Mouse (Mus musculus): Measurements from ENCODE around the gene 9430015G10Rik.
"Not testable (repeated sequence)": the region's sequence is repeated elsewhere in the genome, so short reads cannot be mapped to it uniquely, and the experiment has no call there.

Gene 9430015G10Rik

DNA sequence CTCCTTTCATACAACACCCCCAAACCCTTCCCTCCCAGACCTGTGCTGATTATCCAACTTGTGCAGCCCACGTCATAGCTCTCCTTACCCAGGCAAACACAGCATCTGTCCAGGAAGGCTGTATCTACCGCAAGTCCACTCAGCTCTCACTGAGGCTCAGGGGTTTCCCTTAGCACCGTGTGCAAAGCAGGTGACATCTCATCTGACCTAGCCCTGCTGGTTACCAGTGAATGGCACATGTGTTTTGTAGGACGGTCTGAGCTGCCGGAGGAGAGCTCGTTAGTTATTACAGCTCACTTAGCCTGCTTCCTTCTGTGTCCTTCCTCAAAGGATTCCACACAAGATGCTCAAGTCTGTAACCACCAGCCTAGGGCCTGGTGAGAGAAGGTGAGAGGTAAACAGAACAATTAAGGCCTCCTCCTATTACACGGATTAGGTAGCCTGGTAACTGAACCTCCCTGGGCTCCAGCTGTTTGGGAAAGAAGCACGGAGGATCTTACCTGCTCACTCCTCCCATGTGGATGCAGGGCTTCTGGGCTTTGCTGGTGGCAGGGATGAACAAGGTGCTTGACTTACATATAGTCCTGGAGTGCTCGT, 11.9 kb upstream of the 9430015G10Rik start:
- no peak for DNase-seq (ENCODE audit: low read depth, low spot score)

DNA sequence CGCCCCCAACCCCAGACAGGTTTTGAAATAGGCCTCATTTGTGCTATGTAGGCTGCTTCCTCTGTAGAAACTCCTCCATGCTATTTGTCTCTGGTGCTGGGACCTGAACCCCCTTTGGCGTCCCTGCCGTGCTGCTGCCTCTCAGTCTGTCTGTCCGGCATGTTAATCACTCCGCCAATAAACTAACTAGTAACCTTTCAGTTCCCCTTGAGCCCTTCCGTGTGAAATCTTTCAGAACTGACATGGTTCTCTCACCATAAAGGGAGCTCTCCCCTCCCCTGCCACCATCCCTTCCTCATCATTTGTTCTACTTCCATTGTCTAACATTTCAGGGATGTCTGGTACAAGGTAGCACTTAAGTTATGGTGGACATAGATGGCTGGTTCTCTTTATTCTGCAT, 10.4 kb upstream of the 9430015G10Rik start:
- DNase-seq (ENCODE audit: low read depth, low spot score): no peak

DNA sequence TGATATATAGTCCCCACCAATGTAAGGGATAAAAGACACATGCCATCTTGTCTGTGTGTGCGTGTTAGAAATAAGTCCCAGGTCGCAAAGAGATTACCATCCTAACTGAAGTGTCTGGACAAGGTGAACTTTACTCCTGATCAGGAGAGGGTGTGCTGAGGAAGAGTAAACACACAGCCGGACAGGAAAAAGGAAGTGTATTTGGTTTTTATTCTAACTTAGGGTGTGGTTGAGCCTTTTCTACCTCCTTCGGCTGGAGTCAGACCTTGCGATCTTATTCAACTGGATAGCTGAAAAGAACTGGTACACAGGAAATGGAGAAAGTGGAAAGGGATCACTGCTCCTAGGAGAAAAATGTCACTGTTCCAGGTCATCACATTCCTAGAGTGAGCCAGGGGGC, 9.3 kb upstream of the 9430015G10Rik start:
- no peak for DNase-seq (ENCODE audit: low read depth, low spot score)

DNA sequence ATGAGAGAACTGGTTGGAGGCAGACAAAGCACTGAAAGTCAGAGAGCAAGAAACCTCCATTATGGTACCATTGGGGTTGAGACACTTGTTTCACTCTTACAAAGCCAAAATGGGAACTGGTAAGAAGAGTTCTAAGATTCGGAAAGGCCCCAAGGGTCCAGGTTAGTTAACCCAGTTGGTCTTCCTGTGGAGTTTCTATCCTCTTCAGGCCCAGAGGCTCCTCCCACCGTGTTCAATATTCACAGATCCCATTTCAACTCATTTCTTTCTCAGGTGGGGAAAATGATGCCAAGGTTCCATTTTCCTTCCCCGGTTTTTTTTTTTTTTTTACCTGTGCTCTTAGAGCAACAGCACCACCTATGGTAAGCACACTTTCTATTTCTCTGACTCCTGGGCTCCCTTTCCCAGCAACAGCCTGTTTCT, 8.3 kb upstream of the 9430015G10Rik start:
- no peak for DNase-seq (ENCODE audit: low read depth, low spot score)

DNA sequence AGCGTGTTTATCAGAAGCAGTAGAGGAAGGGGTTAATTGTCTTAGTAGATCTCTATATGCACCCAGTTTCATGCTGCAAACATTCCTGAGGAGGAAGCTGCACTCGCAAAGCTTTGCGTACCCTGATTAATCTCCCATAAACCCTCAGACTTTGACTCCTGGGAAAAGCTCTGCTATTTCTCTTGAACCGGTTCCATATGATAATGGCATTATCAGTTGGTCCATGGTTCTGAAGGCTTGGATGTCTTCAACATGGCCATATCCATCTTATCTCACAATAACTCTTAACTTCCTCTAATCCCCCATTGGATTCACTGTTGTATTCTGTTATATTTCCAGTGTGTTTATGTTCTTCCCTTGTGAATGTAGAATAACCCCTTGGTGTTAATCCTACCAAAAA, 6.4 kb upstream of the 9430015G10Rik start:
- DNase-seq (ENCODE audit: low read depth, low spot score): no peak

DNA sequence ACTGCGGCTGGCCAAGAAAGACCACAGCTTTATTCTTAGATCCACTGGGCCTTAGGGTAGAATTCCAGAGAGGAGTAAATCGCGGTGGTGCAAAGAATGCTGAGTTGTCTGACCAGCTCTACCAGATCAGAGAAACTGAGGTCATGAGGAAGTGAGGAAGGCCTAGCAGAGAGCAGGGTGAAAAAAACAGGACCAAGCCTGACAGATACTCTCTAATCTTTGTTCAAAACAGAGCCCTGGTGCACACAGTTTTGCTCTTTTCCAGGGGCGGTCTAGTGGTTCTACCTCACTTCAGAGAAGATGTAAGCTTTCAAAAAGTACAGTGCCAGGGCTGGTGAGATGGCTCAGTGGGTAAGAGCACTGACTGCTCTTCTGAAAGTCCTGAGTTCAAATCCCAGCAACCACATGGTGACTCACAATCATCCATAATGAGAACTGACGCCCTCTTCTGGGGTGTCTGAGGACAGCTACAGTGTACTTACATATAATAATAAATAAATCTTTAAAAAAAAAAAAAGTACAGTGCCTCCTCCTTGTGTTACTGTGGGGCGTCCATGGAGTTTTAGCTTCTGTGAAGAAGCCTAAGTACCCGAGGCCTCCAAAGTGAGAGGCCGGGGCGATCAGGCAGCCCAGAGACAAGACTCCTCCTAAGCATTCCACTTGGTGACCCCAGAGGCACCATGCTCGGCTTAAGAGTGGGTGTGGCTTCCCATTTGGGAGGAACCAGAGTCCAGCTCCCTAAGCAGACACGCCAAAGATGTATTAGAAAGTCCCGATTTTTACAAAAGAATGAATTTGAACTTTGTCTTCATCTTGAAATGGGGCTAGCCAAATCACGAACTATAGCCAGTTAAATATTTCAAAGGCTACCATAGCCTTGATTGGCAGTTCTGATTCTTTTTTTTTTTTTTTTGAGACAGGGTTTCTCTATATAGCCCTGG, 906 bp upstream of the 9430015G10Rik start:
- DNase-seq (ENCODE audit: low read depth, low spot score): peak; percentile 14

DNA sequence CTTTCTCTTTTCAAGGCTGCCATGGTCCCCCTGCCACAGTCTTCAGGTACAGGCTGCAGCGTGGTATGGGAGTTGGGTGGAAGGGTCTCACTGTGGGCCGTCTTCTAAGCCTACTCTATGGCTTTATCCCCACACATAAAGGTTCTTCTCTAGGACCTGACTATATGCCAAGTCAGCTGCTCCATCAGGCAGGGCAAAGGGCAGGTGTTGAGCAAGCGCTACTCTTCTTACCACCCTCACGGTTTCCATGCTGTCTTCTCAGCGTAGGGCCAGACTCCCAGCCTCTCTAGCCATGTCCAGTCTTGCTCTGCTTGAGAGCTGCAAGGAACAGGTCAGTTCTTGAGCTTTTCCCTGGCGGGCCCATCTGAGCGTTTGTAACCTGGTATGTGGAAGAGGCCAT, 14.3 kb downstream of the 9430015G10Rik start:
- DNase-seq (ENCODE audit: low read depth, low spot score): no peak

DNA sequence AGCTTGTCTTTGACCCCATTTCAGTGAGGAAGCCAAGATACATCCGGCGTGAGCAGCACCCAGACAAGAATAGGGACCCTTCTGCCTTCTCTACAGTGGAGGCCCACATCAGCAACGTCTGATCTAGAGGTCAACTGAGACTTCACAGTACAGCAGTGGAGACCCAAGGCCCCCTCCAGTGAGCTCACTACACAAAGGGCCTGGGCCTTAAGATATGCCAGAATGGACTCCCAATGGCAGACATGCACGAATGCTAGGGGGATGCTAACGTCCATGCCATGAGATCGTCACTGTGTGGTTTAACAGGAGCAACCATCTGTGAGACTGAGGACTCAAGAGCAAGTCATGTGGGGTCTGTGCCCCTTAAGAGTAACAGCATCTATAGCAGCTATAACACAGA, 15.6 kb downstream of the 9430015G10Rik start:
- no peak for DNase-seq (ENCODE audit: low read depth, low spot score)

DNA sequence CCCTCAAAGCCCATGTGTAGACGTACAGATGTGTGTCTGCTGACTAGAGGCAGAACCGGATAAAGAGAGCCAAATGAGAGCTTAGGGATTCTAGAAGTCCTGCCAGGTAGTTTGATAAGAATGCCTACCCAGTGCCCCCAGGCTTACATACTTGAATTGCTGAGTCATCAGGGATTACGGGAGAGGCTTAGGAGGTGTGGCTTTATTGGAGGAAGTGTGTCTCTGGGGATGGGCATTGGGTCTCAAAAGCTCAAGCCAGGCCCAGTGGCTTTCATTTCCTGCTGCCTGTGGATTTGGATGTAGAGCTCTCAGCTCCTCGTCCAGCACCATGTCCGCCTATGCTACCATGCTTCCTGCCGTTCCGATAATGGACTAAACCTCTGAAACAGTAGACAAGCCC, 17.1 kb downstream of the 9430015G10Rik start:
- DNase-seq (ENCODE audit: low read depth, low spot score): no peak

DNA sequence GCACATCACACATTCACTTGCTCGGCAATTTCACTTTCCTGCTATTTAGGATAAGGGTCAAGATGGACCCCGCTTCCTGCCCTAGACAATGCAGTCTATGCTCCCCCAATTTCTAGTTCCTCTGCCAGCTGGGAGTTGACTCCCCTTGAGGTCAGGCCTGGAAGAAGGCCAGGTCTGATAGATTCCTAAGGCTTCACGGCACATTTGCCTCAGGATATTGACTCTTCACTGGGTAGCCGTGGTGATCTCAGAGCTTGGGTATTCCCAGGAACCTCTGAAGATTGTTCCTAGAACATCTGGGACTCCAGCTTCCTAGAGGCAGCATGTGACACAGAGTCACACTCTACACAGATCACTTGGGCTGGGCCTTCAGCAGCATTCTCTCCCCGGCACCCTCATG, 19.0 kb downstream of the 9430015G10Rik start:
- no peak for DNase-seq (ENCODE audit: low read depth, low spot score)

DNA sequence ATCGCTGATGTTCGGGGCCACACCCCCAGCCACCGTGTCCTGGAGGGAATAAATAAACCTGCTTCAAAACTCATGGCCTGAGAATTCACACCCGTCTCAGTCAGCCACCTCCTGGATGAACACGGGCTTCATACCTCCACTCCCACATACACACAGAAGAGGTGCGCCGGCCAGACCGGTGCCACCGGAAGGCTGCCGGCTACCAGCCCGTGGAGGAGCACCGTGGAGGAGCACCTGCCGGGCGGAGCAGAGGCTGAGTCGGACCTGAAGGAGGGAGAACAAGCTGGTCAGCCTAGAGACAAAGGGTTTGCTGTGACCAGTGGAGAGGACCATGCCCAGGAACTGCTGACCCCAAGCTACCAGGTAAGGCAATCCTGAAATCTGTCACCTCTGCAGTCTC, 20.7 kb downstream of the 9430015G10Rik start, which contains the start of gene Rnf223:
Gene Rnf223 (plus strand): TSS at position 78 of the 400 bp plus-strand sequence.
- no peak for DNase-seq (ENCODE audit: low read depth, low spot score)

DNA sequence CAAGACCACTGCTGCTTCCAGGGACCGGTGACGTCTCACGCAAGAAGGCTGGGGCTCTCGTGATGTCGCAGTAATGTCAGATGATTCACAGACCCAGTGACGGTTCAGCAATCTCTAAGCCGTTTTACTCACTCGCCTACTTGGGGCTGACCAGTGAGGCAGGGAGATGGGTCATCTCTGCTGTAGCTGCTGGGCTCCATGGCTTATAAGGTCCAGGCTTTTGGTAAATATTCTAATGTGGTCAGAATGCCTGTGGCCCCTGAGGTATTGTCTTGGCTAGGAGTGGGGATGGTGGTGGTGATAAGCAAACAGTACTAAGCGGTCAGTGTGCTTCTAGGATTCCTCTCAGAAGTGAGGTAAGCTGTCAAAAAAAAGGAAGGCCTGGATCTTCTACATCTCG, 21.2 kb downstream of the 9430015G10Rik start:
- DNase-seq (ENCODE audit: low read depth, low spot score): no peak

DNA sequence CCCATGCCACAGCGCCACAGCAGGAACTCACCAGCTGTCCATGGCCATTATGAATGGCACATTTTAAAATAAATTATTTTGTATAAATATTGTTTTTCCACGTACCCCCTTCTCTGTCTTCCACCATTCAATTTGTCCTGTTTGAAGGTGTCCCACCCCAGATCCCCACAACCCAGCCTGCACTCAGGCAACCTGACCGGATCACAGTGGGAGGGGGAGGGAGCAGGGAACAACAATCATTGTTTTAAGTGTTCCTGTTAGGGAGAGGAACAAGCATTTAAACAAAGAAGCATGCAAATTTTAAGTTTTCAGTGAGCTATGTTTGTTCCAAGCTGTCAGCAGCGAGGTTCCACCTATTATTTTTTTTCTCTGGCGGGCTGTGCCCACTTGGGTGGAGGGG, 23.6 kb downstream of the 9430015G10Rik start:
- DNase-seq (ENCODE audit: low read depth, low spot score): no peak

DNA sequence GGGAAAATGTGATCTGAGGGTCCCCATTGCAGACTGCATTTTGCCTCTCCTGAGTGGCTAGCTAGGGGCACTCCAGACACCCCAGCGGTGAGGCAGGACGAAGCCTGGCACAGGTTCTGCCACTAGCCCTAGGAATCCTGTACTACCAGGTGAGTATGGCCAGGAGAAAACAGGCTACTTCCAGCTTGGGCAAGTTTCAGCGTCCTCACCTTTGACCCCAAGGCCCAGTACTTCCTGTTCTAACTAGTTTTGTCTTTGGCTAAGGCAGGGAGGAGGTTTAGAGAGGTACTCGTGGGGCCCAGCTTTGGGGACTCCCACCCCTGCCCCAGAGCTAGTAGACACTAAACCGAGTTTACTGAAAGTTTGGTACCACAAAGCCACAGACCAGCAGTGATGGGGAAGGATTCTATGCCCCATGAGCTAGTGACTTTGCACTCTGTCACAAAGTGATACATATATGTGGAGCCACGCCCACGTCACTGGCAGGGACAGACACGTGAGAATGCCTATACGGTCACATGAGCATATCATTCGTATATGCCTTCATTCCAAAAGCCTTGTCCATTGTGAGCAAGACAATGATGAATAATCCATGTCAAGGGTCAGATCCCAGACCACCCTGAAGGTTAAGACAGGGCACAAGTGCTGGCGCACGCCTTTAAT, 24.3 kb downstream of the 9430015G10Rik start:
- no peak for DNase-seq (ENCODE audit: low read depth, low spot score)

DNA sequence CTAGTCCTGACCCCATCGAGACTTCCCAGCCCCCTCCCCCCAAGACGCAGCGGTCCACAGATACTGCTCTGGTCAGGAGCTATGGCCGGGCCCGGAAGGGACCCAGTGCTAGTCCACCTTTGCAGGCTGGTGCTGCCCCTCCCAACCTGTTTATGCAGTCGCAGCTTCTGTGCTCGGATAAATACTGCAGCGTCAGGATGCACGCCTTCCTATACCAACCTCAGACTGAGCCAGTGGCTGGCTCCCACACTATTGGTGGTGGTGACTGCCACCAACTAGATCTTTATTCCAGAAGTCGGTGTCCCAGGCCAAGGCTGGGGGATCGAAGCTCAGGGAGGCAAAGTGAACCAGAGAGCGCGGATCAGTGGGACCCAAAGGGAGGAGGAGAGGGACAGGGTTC, 25.3 kb downstream of the 9430015G10Rik start:
- no peak for DNase-seq (ENCODE audit: low read depth, low spot score)

DNA sequence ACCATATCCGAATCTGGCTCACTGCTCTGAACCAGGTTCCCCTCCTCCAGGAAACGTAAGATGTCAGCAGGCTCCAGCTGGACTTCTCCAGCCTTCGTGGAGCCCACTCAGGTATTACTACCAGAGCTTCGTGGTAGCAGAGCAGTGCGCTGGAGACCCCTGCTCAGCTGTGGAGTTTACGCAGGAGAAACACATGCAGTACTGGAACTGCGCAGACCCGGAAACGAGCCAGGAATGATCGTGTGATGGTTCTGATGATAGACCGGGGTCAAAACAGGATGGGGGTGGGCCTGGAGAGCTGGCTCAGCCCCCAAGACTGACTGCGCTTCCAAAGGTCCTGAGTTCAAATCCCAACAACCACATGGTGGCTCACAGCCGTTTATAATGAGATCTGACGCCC, 26.0 kb downstream of the 9430015G10Rik start:
- no peak for DNase-seq (ENCODE audit: low read depth, low spot score)

DNA sequence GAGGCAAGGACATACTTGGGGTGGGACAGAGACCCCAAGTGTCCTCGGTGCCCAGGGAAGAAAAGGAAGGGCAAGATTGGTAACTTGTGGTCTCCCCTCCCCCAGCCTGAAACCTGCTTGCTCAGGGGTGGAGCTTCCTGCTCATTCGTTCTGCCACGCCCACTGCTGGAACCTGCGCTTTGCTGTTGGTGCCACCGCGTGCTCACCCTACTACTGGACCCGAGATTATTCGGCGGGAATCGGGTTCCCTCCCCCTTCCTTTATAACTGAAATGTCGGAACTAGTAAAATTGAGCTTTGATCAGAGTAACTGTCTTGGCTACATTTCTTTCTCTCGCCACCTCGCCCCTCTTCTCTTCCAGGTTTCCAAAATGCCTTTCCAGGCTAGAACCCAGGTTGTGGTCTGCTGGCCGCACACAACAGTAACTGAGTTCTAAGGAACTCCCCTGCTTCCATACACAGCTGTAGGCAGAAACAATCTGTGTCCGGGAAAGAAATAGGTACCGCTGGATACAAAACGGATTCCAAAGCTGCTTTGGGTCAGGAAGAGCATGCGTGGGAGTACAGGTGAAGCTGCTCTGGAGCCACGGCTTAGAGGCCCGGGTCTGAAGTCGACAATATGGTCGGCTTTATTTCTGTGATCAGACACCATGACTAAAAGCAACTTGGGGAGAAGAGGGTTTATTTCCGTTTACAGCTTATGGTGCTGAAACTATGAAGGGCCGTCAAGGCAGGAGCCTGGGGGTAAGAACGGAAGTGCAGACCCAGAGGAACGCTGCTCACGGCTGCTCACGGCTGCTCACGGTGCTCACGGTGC, 26.7 kb downstream of the 9430015G10Rik start:
- no peak for DNase-seq (ENCODE audit: low read depth, low spot score)

DNA sequence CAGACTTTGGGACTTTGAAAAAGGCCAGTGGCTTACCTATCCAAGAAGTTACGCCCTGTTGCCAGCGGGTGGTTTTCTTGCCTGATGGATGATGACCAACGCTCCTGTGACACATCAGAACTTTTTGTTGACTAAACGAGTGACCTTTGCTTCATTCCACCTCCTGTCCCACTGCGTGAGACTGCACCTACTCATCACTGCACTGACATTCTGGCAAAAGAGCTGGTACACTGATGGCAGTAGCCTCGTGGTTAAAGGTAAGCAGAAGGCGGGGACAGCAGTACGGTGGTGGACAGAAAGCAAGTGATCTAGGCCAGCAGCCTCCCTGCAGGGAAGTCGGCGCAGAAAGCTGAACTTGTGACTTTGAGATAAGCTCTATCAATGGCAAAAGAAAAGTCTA, 41.1 kb downstream of the 9430015G10Rik start:
- DNase-seq (ENCODE audit: low read depth, low spot score): not testable (repeated sequence)

DNA sequence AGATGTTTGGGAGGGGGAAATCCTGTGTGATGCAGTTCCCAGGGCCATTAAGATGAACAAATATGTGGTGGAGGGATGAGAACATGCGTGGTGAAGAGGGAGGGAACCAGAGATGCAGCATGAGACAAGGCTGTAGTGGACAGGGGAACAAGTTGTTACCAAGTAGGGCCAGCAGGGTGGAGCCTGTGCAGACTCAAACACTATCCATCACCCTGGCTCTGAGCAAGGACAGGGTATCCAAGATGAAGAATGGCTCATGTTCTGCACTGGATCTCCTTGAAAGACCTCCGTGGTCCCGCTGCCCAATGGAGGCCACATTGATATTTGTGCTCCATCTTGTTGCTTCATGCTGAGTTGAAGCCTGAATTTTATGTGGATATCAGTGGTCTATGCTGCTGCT, 45.0 kb downstream of the 9430015G10Rik start:
- DNase-seq (ENCODE audit: low read depth, low spot score): no peak

DNA sequence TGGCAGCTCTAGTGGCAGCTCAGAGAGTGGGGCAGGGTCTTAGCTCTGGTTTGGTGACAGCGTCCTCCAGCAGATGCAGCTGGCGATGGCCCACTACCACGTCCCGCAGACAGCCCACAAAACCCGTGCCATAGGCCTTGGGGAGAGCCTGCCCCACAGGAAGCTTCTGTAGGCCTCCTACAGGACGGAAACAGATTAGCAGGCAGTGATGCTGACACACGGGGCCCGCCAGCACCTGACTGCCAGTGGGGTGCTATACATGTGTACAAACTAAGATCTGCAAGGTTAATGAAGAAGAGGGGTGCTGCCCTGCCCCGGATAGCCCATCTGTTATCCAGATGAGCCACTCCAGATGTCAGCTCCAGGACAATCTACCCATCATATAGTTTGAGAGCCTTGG, 56.7 kb downstream of the 9430015G10Rik start:
- no peak for DNase-seq (ENCODE audit: low read depth, low spot score)

DNA sequence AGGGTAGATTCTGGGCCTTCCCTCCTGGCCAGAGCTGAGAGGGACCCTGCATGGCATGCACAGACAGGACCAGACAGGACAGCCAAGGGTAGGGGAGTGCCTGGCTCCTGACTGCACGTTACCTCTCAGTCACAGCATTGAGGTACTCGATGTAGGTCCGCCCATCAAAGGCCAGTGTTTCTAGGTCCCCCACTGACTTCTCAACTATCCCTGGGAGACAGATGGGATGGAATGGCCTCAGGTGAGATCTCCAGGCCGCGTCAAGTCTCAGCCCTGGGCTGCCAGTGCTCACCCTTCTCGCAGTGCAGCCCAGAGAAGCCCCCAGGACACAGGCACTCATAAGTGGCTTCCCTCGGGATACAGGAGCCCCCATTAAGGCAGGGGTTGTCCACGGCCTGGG, 58.8 kb downstream of the 9430015G10Rik start:
- DNase-seq (ENCODE audit: low read depth, low spot score): no peak

DNA sequence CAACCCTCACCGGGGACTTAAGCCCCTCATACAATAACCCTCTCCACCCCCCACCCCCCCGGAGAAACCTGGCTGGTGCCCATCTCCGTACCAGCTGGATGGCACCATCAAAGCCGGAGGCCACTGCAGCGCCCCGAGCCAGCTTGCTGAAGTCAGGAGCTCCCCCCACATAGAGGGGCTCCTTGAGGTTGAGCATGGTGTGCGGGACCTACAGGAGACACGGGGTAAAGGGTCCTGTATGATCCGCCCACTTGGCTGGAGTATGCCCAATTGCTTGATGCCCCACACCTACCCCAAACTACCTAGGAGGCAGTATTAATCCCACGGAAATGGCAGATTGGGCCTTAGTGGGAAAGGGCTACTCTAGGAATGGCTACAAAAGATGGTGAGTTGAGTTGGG, 59.3 kb downstream of the 9430015G10Rik start:
- no peak for DNase-seq (ENCODE audit: low read depth, low spot score)

Data from brain, embryonic 18.5 days (tissue).